Mouse (Mus musculus): ENCODE results near the gene Tdrd7. TPM values are rescaled to one million over a fixed set of nuclear protein-coding genes. Genes with fewer than 3 reads are reported as not detected.

The Tdrd7 gene
- polyA plus RNA-seq, 1 experiment from 2014 or later = 23.2 TPM

DNA sequence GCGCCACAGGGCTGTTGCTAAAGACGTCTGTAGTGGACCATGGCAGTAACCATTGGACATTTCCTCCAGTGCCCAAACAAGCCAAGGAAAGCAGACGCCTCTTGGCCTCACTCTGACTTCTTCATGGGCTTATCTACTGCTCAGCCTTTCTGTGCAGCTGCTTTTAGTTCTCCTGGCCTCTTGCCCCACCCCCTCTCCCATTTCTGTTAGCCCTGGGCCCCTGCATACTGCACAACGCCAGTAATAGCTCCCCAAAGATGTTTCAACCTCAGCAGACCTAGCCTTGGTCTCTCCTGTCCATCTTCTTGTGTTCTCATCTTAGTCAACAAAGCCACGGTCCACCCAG lies 77.3 kb downstream of the Tdrd7 start:
- in situ Hi-C loops (cut with MboI; ENCODE audit: low pct_unique_long_range_greater_than_20kb) = no loop called here
- peaks cover 7% of the 10 kb centered on the region for H3K27me3 ChIP-seq
- ChIA-PET CTCF (interaction anchor here (1.6 kb wide), 1 partner anchor 12 kb away, joined by 4 read pairs; no protein-coding TSS in a partner anchor), POLR2A (no interaction called here)
- no peak for TF ChIP-seq CTCF (IDR thresholded peaks at IDR 0.05)
- ATAC-seq = no peak
- DNase-seq (ENCODE audit: low read depth, low spot score) = no peak

DNA sequence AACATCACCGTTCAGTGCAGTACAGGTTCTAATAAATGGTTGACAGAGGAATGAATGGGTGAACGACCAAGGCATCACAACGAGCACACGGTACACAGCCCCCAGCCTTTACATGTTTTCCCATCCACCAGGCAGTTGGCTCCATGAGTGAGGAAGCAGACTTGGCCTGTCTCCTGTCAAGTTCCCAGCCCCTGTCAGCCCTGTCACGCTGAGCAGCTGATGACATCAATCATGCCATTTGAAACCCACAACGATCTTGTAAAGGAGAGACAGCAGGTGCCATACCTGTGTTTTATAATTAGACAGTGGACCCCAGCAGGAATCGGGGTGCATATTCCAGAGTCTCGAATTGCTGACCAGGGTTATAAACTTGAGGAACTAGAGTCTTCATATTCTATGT lies 78.2 kb downstream of the Tdrd7 start:
- no peak for TF ChIP-seq CTCF (IDR thresholded peaks at IDR 0.05)
- DNase-seq (ENCODE audit: low read depth, low spot score) = no peak
- in situ Hi-C loops (cut with MboI; ENCODE audit: low pct_unique_long_range_greater_than_20kb) = no loop called here
- ChIA-PET CTCF (interaction anchor here (1.6 kb wide), 1 partner anchor 13 kb away, joined by 4 read pairs; no protein-coding TSS in a partner anchor), POLR2A (no interaction called here)
- no peak for ATAC-seq
- H3K27me3 ChIP-seq = peaks cover 7% of the 10 kb centered on the region

DNA sequence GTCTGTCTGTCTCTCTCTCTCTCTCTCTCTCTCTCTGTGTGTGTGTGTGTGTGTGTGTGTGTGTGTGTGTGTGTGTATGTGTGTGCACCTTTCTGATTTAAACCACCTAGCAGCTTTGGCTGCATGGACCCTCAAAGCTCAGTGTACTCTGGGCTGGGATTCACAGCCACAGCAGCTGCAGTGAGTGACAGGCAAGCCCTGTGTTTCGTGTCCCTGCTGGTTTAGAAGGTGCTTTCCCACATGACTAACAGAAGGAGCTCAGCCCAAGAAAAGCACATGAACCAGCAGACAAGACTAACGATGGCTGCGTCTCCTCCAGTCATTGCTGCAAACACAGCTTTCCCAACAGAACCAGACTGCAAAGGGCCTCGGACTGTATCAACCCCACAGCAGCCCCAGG lies 82.8 kb downstream of the Tdrd7 start:
- no peaks in the 10 kb centered on the region for H3K27me3 ChIP-seq
- TF ChIP-seq CTCF (IDR thresholded peaks at IDR 0.05) = no peak
- CTCF ChIA-PET = no interaction called here
- ATAC-seq (no peak), DNase-seq (ENCODE audit: low read depth, low spot score) (no peak)
- POLR2A ChIA-PET = no interaction called here
- in situ Hi-C loops (cut with MboI; ENCODE audit: low pct_unique_long_range_greater_than_20kb) = no loop called here

DNA sequence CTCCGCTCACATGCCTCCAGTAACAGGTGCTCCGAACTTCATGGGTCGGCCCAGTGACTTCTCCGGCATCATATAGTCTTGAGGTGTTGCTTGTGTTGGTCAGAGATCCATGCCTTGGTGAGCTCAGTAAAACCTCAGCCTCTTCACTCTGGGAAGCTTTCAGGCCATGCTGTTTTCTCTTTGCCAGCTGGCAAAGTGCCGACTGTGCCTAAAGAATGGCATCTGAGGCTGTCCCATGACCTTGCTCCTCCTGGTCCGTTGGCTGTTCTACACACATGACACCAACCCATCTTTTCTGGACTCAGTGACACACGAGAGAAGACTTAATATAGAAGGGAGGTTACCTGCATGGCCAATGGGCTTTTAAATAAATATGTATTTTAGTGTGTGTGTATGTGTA lies 83.3 kb downstream of the Tdrd7 start:
- no peak for TF ChIP-seq CTCF (IDR thresholded peaks at IDR 0.05)
- no peak for DNase-seq (ENCODE audit: low read depth, low spot score)
- ChIA-PET POLR2A (interaction anchor here (0.8 kb wide), 1 partner anchor 68 kb away, joined by 3 read pairs; no protein-coding TSS in a partner anchor), CTCF (no interaction called here)
- in situ Hi-C loops (cut with MboI; ENCODE audit: low pct_unique_long_range_greater_than_20kb) = no loop called here
- ATAC-seq = no peak
- H3K27me3 ChIP-seq = no peaks in the 10 kb centered on the region

DNA sequence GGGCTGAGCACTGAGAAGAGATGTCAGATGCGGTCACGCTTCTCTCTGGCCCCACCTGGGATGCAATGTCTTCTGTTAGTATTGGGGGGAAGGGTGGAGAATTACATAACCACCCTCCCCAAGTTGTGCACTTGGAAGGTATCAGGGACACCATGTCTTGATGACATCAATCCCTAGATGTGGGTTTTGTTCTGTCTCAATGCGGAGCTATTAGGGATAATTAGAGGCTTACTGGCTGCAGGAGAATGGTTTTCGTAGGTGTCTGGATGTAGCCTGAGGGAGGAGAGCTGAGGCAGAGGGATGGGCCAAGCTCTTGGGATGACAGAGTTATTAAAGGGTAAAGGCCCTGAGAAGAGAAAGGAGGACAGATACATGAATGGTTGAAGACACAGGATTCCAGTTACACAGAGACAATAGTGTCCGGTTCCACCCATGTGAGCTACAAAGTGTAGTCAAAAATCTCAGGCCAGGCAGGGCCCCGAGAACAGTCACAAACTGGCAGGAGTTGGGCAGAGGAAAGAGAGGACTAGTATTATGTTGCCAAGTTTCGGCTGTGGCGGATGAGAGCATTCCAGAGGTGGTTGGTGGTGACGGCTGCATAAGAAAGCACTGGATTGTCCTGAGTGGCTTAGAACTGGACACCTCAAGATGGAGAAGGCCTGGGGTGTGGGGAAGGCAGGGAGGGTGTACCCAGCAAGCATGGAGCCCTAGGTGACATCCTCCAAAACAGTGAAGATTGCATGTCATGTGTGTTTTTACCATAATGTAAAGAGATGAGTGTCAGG lies 88.4 kb downstream of the Tdrd7 start:
- ATAC-seq (no peak), DNase-seq (ENCODE audit: low read depth, low spot score) (no peak)
- no peaks in the 10 kb centered on the region for H3K27me3 ChIP-seq
- in situ Hi-C loops (cut with MboI; ENCODE audit: low pct_unique_long_range_greater_than_20kb) = no loop called here
- TF ChIP-seq CTCF (IDR thresholded peaks at IDR 0.05) = no peak
- POLR2A ChIA-PET = interaction anchor here (0.9 kb wide), 1 partner anchor 55 kb away, joined by 3 read pairs; no protein-coding TSS in a partner anchor
- CTCF ChIA-PET = no interaction called here

DNA sequence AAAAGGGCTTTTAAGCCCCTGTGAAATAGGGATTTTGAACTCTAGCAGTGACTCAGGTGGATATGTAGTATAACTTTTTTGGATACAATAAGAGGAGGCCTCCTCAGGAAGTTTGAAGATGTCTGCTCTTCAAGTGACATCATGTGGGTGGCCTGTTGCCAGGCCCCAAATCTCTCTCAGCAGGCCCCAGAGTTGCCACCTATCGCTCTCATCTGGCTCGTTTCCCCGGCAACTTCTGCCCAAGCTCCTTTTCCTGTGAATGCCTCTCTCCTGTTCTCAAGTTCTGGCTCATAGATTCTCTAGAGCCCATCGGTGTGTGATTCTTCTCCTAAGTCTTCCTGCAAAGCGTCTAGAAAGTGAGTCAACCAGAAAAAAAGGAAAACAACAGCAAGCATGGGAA lies 91.0 kb downstream of the Tdrd7 start:
- H3K27me3 ChIP-seq = no peaks in the 10 kb centered on the region
- ATAC-seq = no peak
- no peak for DNase-seq (ENCODE audit: low read depth, low spot score)
- CTCF ChIA-PET = interaction anchor here (1.2 kb wide), 1 partner anchor 9 kb away, joined by 6 read pairs; no protein-coding TSS in a partner anchor
- POLR2A ChIA-PET = interaction anchor here (0.6 kb wide), 1 partner anchor 607 kb away, joined by 3 read pairs; no protein-coding TSS in a partner anchor
- no peak for TF ChIP-seq CTCF (IDR thresholded peaks at IDR 0.05)
- in situ Hi-C loops (cut with MboI; ENCODE audit: low pct_unique_long_range_greater_than_20kb) = no loop called here

DNA sequence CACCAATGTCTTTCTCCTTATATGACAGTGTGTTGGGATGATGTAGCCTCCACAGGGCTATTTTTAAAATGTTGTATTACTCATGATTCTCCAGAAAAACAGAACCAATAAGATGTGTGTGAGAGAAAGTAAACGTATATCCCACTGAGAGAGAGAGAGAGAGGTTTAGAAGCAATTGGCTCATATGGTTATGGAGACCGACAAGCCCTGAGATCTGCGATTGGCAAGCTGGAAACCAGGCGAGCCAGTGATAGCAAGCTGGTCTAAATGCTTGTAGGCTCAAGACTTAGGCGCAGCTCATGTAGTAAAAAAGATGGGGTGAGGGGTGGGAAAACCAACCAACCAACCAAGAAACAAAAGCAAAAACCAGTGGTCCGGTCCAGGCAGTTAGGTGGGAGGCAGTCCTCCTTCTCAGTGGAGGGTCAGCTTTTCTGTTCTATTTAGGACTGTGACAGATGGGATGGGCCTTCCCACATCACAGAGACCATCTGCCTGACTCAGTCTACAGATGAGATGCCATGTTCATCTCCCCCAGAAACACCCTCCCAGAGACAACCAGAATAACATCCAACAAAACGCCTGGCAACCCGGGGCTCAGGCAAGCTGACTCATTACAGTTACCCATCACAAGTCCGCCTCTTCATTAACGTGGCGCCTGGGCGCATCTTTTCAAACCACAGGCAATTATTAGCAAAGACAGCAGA lies 96.3 kb downstream of the Tdrd7 start:
- in situ Hi-C loops (cut with MboI; ENCODE audit: low pct_unique_long_range_greater_than_20kb) = no loop called here
- H3K27me3 ChIP-seq = no peaks in the 10 kb centered on the region
- ChIA-PET POLR2A (no interaction called here), CTCF (interaction anchor here (1.0 kb wide), 1 partner anchor 30 kb away, joined by 3 read pairs; no protein-coding TSS in a partner anchor)
- ATAC-seq = no peak
- TF ChIP-seq CTCF (IDR thresholded peaks at IDR 0.05) = no peak
- no peak for DNase-seq (ENCODE audit: low read depth, low spot score)

DNA sequence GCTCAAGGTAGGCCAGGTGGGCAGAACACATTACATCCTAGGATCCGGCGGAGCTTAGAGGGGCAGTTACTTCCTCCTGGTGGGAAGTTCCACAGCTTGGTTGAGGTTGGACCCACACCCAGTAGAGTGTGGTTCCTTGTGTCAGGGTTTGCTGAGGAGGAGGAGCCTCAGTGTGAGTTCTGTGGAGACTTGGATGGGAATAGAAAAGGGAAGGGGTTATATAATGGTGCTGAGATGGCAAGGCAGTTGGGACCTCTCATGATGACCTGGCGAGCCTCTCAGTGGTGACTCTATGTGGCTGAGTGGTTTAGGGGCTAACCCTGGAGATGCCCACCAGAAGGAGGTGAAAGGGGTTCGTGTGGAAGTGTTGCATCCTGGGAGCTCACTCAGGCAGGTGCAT lies 98.7 kb downstream of the Tdrd7 start:
- H3K27me3 ChIP-seq = no peaks in the 10 kb centered on the region
- DNase-seq (ENCODE audit: low read depth, low spot score) (no peak), ATAC-seq (no peak)
- in situ Hi-C loops (cut with MboI; ENCODE audit: low pct_unique_long_range_greater_than_20kb) = no loop called here
- ChIA-PET POLR2A (no interaction called here), CTCF (interaction anchor here (2.0 kb wide), 1 partner anchor 8 kb away, joined by 6 read pairs; no protein-coding TSS in a partner anchor)
- TF ChIP-seq CTCF (IDR thresholded peaks at IDR 0.05) = no peak

DNA sequence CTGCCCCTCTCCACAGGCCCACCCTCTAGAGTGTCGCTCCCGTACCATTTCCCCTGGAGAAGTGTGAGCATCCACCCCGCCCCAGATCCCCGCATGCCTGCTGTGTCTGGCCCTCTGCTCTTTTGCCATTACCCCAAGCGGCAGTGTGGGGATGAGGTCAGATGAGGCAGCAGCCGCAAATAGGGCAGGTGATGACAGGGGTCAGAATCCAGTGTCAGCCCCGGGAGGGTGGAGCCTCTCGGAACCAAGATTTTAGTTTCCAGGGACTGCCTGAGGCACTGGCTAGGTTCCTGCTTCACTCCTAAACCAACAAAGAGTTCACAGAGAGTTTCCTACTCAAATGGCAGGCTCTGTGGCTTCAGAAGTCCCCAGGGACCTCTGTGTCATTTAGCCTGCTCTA lies 99.1 kb downstream of the Tdrd7 start:
- POLR2A ChIA-PET = no interaction called here

DNA sequence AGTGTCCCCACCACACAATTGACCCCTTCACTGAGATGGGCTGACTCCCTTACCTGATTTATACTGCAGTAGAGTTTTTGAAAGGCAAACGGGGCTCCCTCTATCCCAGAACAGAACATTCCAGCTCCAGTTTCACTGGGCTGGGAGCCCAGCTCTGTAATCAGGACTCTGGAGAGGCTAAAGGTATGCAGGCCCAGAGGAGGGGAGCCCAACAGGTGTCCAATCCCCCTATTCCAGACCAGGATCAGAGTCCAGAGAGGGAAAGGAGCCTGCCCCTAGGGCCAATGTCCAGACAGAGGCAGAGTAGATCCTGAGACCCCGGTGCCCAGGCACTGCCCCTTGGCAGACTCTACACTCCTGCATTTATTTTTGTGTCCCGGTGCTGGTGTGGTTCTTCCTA lies 99.8 kb downstream of the Tdrd7 start:
- CTCF ChIA-PET = interaction anchor here (0.8 to 2.0 kb wide), 2 partner anchors 9 to 43 kb away, joined by 3 to 6 read pairs; no protein-coding TSS in a partner anchor
- in situ Hi-C loops (cut with MboI; ENCODE audit: low pct_unique_long_range_greater_than_20kb) = no loop called here
- DNase-seq (ENCODE audit: low read depth, low spot score) = no peak
- no peak for ATAC-seq
- POLR2A ChIA-PET = no interaction called here
- no peaks in the 10 kb centered on the region for H3K27me3 ChIP-seq
- no peak for TF ChIP-seq CTCF (IDR thresholded peaks at IDR 0.05)

More for the DNA sequence above, 99.1 kb downstream of the Tdrd7 start:
- in situ Hi-C loops (cut with MboI; ENCODE audit: low pct_unique_long_range_greater_than_20kb) = no loop called here
- no peak for DNase-seq (ENCODE audit: low read depth, low spot score)
- no peak for ATAC-seq
- no peak for TF ChIP-seq CTCF (IDR thresholded peaks at IDR 0.05)
- CTCF ChIA-PET = interaction anchor here (2.0 kb wide), 1 partner anchor 9 kb away, joined by 6 read pairs; no protein-coding TSS in a partner anchor
- H3K27me3 ChIP-seq = no peaks in the 10 kb centered on the region

Data from Patski (cell line).